Mouse (Mus musculus): ENCODE data around the gene Acoxl.

Acoxl gene

GRCm38 (mm10) chr2:128027696-128028095 is 189.0 kb downstream of the Acoxl start:
- no peak for DNase-seq (ENCODE audit: low read depth in 1 of 2, low spot score in 2 of 2)

GRCm38 (mm10) chr2:128029968-128030367 is 191.3 kb downstream of the Acoxl start:
- no peak for DNase-seq (ENCODE audit: low read depth in 1 of 2, low spot score in 2 of 2)

GRCm38 (mm10) chr2:128032111-128032510 is 193.4 kb downstream of the Acoxl start:
- no peak for DNase-seq (ENCODE audit: low read depth in 1 of 2, low spot score in 2 of 2)

GRCm38 (mm10) chr2:128033503-128033902 is 194.8 kb downstream of the Acoxl start:
- DNase-seq (ENCODE audit: low read depth in 1 of 2, low spot score in 2 of 2): no peak

- no peak for DNase-seq (ENCODE audit: low read depth in 1 of 2, low spot score in 2 of 2)
Measured at GRCm38 (mm10) chr2:128034066-128034665, 195.5 kb downstream of the Acoxl start.

GRCm38 (mm10) chr2:128038259-128038890 is 199.7 kb downstream of the Acoxl start:
- DNase-seq (ENCODE audit: low read depth in 1 of 2, low spot score in 2 of 2): no peak

- DNase-seq (ENCODE audit: low read depth in 1 of 2, low spot score in 2 of 2): no peak
Measured at GRCm38 (mm10) chr2:128041066-128041750, 202.5 kb downstream of the Acoxl start.

- no peak for DNase-seq (ENCODE audit: low read depth in 1 of 2, low spot score in 2 of 2)
Measured at GRCm38 (mm10) chr2:128046454-128046853, 207.8 kb downstream of the Acoxl start.

- DNase-seq (ENCODE audit: low read depth in 1 of 2, low spot score in 2 of 2): peak in 1 of 2 experiments; percentile 71
Measured at GRCm38 (mm10) chr2:128054905-128055304, 216.2 kb downstream of the Acoxl start.

GRCm38 (mm10) chr2:128057872-128058271 is 219.2 kb downstream of the Acoxl start:
- DNase-seq (ENCODE audit: low read depth in 1 of 2, low spot score in 2 of 2): peak in 1 of 2 experiments; percentile 42

- DNase-seq (ENCODE audit: low read depth in 1 of 2, low spot score in 2 of 2): no peak
Measured at GRCm38 (mm10) chr2:128058627-128059026, 220.0 kb downstream of the Acoxl start.

GRCm38 (mm10) chr2:128060213-128060612 is 221.5 kb downstream of the Acoxl start:
- no peak for DNase-seq (ENCODE audit: low read depth in 1 of 2, low spot score in 2 of 2)

GRCm38 (mm10) chr2:128060680-128061287 is 222.1 kb downstream of the Acoxl start:
- DNase-seq (ENCODE audit: low read depth in 1 of 2, low spot score in 2 of 2): no peak

- no peak for DNase-seq (ENCODE audit: low read depth in 1 of 2, low spot score in 2 of 2)
Measured at GRCm38 (mm10) chr2:128061491-128061890, 222.8 kb downstream of the Acoxl start.

- no peak for DNase-seq (ENCODE audit: low read depth in 1 of 2, low spot score in 2 of 2)
Measured at GRCm38 (mm10) chr2:128062756-128063155, 224.1 kb downstream of the Acoxl start.

GRCm38 (mm10) chr2:128065013-128065412 is 226.3 kb downstream of the Acoxl start:
- DNase-seq (ENCODE audit: low read depth in 1 of 2, low spot score in 2 of 2): no peak

- DNase-seq (ENCODE audit: low read depth in 1 of 2, low spot score in 2 of 2): no peak
Measured at GRCm38 (mm10) chr2:128065576-128065975, 226.9 kb downstream of the Acoxl start.

- no peak for DNase-seq (ENCODE audit: low read depth in 1 of 2, low spot score in 2 of 2)
Measured at GRCm38 (mm10) chr2:128067162-128067561, 228.5 kb downstream of the Acoxl start.

GRCm38 (mm10) chr2:128067596-128067995 is 228.9 kb downstream of the Acoxl start:
- no peak for DNase-seq (ENCODE audit: low read depth in 1 of 2, low spot score in 2 of 2)

GRCm38 (mm10) chr2:128068176-128068575 is 229.5 kb downstream of the Acoxl start:
- DNase-seq (ENCODE audit: low read depth in 1 of 2, low spot score in 2 of 2): no peak

- DNase-seq (ENCODE audit: low read depth in 1 of 2, low spot score in 2 of 2): no peak
Measured at GRCm38 (mm10) chr2:128069025-128069424, 230.3 kb downstream of the Acoxl start.

GRCm38 (mm10) chr2:128071791-128072190 is 233.1 kb downstream of the Acoxl start:
- no peak for DNase-seq (ENCODE audit: low read depth in 1 of 2, low spot score in 2 of 2)
